ENCODE assay signal across 25 mouse cellular contexts in genomic region chr2:58169173-58169572, GRCm38 (mm10). TPM values are rescaled to one million over a fixed set of nuclear protein-coding genes. Genes with fewer than 3 reads are reported as not detected.
DNase-seq lines count a peak whose midpoint lies in the region; ATAC-seq lines count a peak whose summit lies in the region.
"Had no signal": no experiment of that assay in that cellular context is flagged by ENCODE, and none has a peak within 500 bp of the region (broad histone marks: within the 10 kb centered on the region; RNA-seq: fewer than 3 reads in every experiment).

No protein-coding gene starts in this region.

- H3K9me3 ChIP-seq in forebrain, embryonic 16.5 days (ENCODE audit: control insufficient read depth, low read length), result no peaks in the 10 kb centered on the region
- H3K9me3 ChIP-seq: forebrain, embryonic 10.5 days; forebrain, embryonic 13.5 days; heart, embryonic 10.5 days; heart, embryonic 13.5 days; intestine, embryonic 15.5 days had no signal

- no peak overlapping the region for H3K4me3 ChIP-seq in forebrain, embryonic 16.5 days (replicated peaks; ENCODE audit: low read length)
- H3K4me3 ChIP-seq: forebrain, embryonic 10.5 days; forebrain, embryonic 13.5 days; heart, adult 2 months; heart, embryonic 10.5 days; heart, embryonic 13.5 days; intestine, embryonic 15.5 days had no signal

- no peak overlapping the region for H3K9ac ChIP-seq in forebrain, embryonic 16.5 days (replicated peaks; ENCODE audit: low read depth, low read length)
- H3K9ac ChIP-seq: forebrain, embryonic 13.5 days; forebrain, postnatal 0 days; heart, embryonic 13.5 days; hindbrain, embryonic 14.5 days; intestine, embryonic 15.5 days had no signal

- no peak overlapping the region for H3K4me2 ChIP-seq in forebrain, embryonic 16.5 days (ENCODE audit: low read length)
- H3K4me2 ChIP-seq: forebrain, embryonic 13.5 days; heart, embryonic 13.5 days; hindbrain, embryonic 14.5 days; intestine, embryonic 15.5 days had no signal

- H3K27me3 ChIP-seq in forebrain, embryonic 16.5 days (replicated peaks; ENCODE audit: control insufficient read depth, insufficient read depth, low read length), result no peaks in the 10 kb centered on the region
- H3K27me3 ChIP-seq: forebrain, embryonic 13.5 days; heart, embryonic 13.5 days; intestine, embryonic 15.5 days had no signal

- WGBS in forebrain, embryonic 16.5 days, result 84% methylated on average over 2 of the region's 2 CpGs

- no peaks in the 10 kb centered on the region for H3K36me3 ChIP-seq in forebrain, embryonic 16.5 days (ENCODE audit: control insufficient read depth, insufficient read depth)
- H3K36me3 ChIP-seq: forebrain, embryonic 10.5 days; heart, embryonic 10.5 days; heart, embryonic 13.5 days; intestine, embryonic 15.5 days had no signal

- peak; percentile 26 for DNase-seq in lung, postnatal 25 days (ENCODE audit: low spot score)
- no peak for DNase-seq in lung, postnatal 36 days
- DNase-seq in induced T-regulatory cell, adult 2 months (ENCODE audit: low read depth), result peak; percentile 60
- peak; percentile 25 for DNase-seq in naive thymus-derived CD4-positive, alpha-beta T cell, adult 2 months (ENCODE audit: low read depth)
- DNase-seq in cerebellum, adult 8-10 months, result no peak
- DNase-seq: adrenal gland, adult 2 months; adrenal gland, postnatal 14 days; cerebellum, adult 11-12 months; cerebellum, adult 9-10 months; cerebellum, postnatal 14 days; forebrain, postnatal 0 days; gastrocnemius, postnatal 10 days; gastrocnemius, postnatal 36 days; heart, adult 2 months; heart, postnatal 14 days; heart, postnatal 4 days; kidney, adult 11 months had no signal

- peaks cover 6% of the 10 kb centered on the region for H3K4me1 ChIP-seq in forebrain, embryonic 16.5 days (replicated peaks; ENCODE audit: control insufficient read depth, insufficient read depth, low read length)
- H3K4me1 ChIP-seq: forebrain, embryonic 10.5 days; heart, embryonic 10.5 days; intestine, embryonic 15.5 days had no signal

- ATAC-seq in forebrain, embryonic 16.5 days, result no peak
- ATAC-seq: forebrain, embryonic 13.5 days; forebrain, postnatal 0 days; hindbrain, postnatal 0 days; intestine, embryonic 15.5 days had no signal

- H3K27ac ChIP-seq in forebrain, embryonic 16.5 days (ENCODE audit: low read length), result no peak overlapping the region
- H3K27ac ChIP-seq: forebrain, embryonic 10.5 days; forebrain, embryonic 13.5 days; heart, adult 2 months; heart, embryonic 10.5 days; heart, embryonic 13.5 days; hindbrain, embryonic 14.5 days; hindbrain, postnatal 0 days; intestine, embryonic 15.5 days had no signal

RNA-seq across cellular contexts. Expression of gene Cytip, which starts 26.2 kb away (rescaled TPM):
- 0.11 and 0.12 TPM in 2 replicates for polyA plus RNA-seq in forebrain, embryonic 16.5 days (2015; fragmentation: Nextera tagmentation; extraction: Ambion mirVana)
- polyA plus RNA-seq: hindbrain, embryonic 14.5 days had no signal

Comparison
In these comparisons a context has a peak if more than half of its experiments do, and no peak if none do; other contexts are left out.
1. DNase-seq: peak in lung, postnatal 25 days (single experiment), induced T-regulatory cell, adult 2 months (single experiment) and naive thymus-derived CD4-positive, alpha-beta T cell, adult 2 months (single experiment); none in lung, postnatal 36 days (single experiment) and cerebellum, adult 8-10 months (single experiment).